Mouse (Mus musculus) testis, adult 2 months (tissue): ENCODE measurements around the gene Tnik. TPM values are rescaled to one million over a fixed set of nuclear protein-coding genes. Genes with fewer than 3 reads are reported as not detected.

Source experiments
- H3K27ac ChIP-seq: fragments of 200-500 bp; 2 replicates; pipeline ENCODE4 v1.5.1; 2012; ENCODE audit warnings: low read depth, low read length; ENCODE audit not compliant: control insufficient read depth, insufficient read depth
- H3K27me3 ChIP-seq: fragments of 200-500 bp; 2 replicates; pipeline ENCODE4 v1.6.1; 2012; ENCODE audit warnings: mild to moderate bottlenecking, low read length, moderate library complexity; ENCODE audit not compliant: control insufficient read depth, insufficient read depth
- H3K36me3 ChIP-seq: fragments of 200-500 bp; 2 replicates; pipeline ENCODE4 v1.6.1; 2012; ENCODE audit warnings: mild to moderate bottlenecking, low read length; ENCODE audit not compliant: control insufficient read depth, insufficient read depth
- H3K4me1 ChIP-seq: fragments of 200-500 bp; 2 replicates; pipeline ENCODE4 v1.6.1; 2012; ENCODE audit warnings: low read length; ENCODE audit not compliant: control insufficient read depth, insufficient read depth
- H3K4me3 ChIP-seq: fragments of 200-500 bp; 2 replicates; pipeline ENCODE4 v1.5.1; 2012; ENCODE audit warnings: low read depth, mild to moderate bottlenecking, low read length, moderate library complexity, mixed read lengths; ENCODE audit not compliant: control insufficient read depth
- CTCF ChIP-seq: fragments of 200-500 bp; IDR thresholded peaks from 2 replicates; pipeline ENCODE4 v1.5.1; 2012; ENCODE audit warnings: low read depth, mild to moderate bottlenecking, inconsistent platforms, low read length, moderate library complexity; ENCODE audit not compliant: control insufficient read depth, insufficient read depth, insufficient replicate concordance
- POLR2A ChIP-seq: fragments of 200-500 bp; IDR thresholded peaks from 2 replicates; pipeline ENCODE4 v1.6.1; 2012; ENCODE audit warnings: low read depth, mild to moderate bottlenecking, inconsistent platforms, low read length, moderate library complexity; ENCODE audit not compliant: control insufficient read depth
- polyA plus RNA-seq: library from polyadenylated mRNA; depleted of rRNA; stranded (reverse); fragments of >200 nt; gene quantifications from 2 replicates; pipeline ENCODE4 v1.2.3, GENCODE M21; 2012

Gene Tnik
- polyA plus RNA-seq, 1 experiment: 7.4 TPM

DNA sequence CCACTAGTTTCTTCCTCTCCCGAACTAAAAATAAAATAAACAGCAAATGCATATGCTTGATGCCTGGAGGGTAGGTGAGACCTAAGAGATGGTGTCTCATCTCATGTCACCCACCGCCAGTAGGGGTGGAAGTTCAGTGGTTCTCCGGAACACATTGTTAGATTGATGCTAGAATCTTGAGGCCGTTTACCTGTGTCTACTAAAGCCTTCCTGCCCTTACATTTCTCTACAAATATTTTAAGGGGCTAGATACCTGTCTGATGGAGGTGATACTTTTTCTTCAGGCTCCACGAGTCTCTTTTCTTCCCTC lies 1.8 kb downstream of the Tnik start:
- no peaks in the 10 kb centered on the region for H3K27me3 ChIP-seq
- no peaks in the 10 kb centered on the region for H3K36me3 ChIP-seq
- no peak for TF ChIP-seq POLR2A
- TF ChIP-seq CTCF: no peak
- no peak overlapping the region for H3K4me3 ChIP-seq
- H3K4me1 ChIP-seq: peaks cover 11% of the 10 kb centered on the region
- H3K27ac ChIP-seq: no peak overlapping the region

DNA sequence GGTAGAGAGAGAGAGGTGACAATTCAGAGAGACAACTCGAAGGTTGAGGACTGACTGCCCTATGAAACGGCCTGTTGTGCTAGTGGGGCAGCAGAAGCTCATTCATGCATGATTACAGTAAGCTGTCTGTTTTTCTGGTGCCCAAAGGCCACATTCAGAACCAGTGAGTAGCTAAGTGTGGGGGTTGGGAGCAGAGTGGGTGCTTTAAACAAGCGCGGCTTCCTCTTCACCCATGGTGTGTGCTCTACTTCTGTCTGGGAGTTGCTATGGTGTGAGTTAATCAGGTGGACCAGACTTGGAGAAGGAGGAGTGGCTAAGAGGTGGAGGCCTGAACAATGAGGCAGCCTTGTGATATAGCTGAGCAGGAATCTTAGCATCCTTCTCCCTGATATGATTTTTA lies 2.2 kb downstream of the Tnik start:
- Histone ChIP-seq H3K4me3 (no peak overlapping the region), H3K27ac (no peak overlapping the region), H3K36me3 (no peaks in the 10 kb centered on the region), H3K4me1 (peaks cover 11% of the 10 kb centered on the region), H3K27me3 (no peaks in the 10 kb centered on the region)
- no peak for TF ChIP-seq POLR2A
- no peak for TF ChIP-seq CTCF

DNA sequence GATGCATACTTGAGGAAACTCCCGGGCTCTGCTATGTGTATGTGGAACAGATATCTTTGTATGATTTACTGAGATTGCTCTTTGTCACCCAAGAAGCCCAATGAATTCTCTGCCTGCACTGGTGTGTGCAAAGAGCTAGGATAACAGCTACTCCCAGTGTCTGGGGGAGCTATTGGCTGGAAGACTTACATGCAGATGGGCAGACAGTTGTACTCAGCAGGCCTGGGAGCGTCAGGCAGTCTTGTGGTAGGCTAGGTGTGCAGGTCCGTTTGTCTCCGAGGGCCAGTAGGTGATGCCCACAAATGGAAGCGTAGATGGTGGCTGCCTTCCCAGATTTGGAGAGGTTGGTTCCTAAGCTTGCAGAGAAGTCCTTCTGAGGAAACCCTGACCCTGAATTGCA lies 2.6 kb downstream of the Tnik start:
- H3K4me3 ChIP-seq: no peak overlapping the region
- H3K27me3 ChIP-seq: no peaks in the 10 kb centered on the region
- H3K27ac ChIP-seq: no peak overlapping the region
- no peak for TF ChIP-seq CTCF
- TF ChIP-seq POLR2A: no peak
- no peaks in the 10 kb centered on the region for H3K36me3 ChIP-seq
- peaks cover 11% of the 10 kb centered on the region for H3K4me1 ChIP-seq

DNA sequence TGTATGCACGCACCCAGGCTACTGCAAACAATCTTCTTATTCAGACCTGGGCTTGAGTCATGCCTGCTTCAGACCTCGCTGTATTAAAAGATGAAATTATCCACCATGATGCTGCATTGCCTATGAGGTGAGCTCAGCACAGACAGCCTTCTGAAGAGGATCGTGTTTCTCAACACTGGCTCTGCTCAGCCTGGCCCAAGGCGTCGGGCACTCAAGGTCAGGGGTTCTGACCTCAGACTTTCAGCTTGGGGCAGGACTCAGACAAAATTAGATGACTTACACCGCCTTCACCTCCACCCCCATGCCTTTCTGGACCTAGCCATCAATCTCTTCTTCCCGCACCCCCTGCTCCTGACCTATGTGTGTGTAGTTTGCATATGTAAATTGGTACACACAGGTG lies 4.2 kb downstream of the Tnik start:
- H3K4me1 ChIP-seq: peaks cover 11% of the 10 kb centered on the region
- TF ChIP-seq POLR2A: no peak
- TF ChIP-seq CTCF: no peak
- no peak overlapping the region for H3K27ac ChIP-seq
- no peaks in the 10 kb centered on the region for H3K36me3 ChIP-seq
- H3K4me3 ChIP-seq: no peak overlapping the region
- H3K27me3 ChIP-seq: no peaks in the 10 kb centered on the region

DNA sequence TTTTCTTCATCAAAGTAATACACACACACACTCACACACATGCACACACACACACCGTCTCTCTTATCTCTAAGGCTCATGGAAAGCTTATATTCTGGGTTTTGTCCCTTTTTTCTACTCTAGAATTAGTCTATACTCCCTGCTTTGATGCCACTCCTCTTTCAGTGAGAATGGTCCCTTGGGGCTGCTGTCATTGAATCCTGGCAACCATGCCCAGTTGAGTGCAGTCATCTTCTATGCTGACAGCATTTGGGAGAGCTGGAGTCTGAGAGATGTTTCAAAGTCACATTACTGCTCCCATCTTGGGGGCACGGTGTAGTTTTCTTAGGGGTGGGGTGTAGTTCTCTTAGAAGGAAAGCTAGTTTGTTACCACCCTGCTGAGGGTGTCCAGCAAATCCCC lies 6.7 kb downstream of the Tnik start:
- Histone ChIP-seq H3K27me3 (no peaks in the 10 kb centered on the region), H3K4me3 (no peak overlapping the region), H3K4me1 (no peaks in the 10 kb centered on the region), H3K27ac (no peak overlapping the region), H3K36me3 (no peaks in the 10 kb centered on the region)
- no peak for TF ChIP-seq CTCF
- no peak for TF ChIP-seq POLR2A

DNA sequence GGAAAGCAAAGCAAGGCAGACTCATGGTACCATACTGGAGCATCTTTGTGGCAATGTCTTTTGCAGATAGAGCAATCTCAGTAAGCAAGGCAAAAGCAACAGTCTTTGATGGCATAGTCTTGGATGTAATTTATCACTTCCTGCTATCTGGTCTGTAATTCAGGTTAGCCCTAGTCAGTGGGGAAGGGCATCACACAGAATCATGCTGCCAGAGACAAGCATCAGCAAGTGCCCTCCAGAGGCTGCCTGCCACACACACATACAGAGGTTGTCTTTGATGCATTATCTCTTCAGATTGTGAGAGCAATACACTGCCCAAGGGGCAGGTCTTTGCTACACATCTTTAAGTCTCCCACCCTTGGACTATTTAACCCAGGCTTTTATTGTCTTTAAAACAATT lies 8.9 kb downstream of the Tnik start:
- no peak overlapping the region for H3K27ac ChIP-seq
- H3K27me3 ChIP-seq: no peaks in the 10 kb centered on the region
- TF ChIP-seq POLR2A (no peak), CTCF (no peak)
- H3K4me1 ChIP-seq: no peaks in the 10 kb centered on the region
- H3K4me3 ChIP-seq: no peak overlapping the region
- no peaks in the 10 kb centered on the region for H3K36me3 ChIP-seq

DNA sequence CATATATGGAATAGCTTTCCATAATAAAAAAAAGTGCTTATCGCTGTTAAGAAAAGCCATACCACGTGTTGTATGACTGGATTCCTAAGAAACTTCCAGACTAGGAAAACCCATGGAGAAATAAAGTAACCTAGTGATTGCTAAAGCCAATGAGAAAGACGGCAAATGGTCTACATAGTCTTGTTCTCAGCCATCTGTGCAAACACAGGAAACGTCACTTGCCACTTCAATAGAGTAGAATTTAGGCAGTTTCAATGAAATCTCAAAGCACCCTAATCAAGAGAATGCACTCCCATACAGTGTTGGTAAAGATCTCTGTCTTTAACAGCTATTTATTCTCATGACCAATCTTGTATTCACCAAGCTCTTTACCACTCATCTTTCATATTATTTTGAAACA lies 11.7 kb downstream of the Tnik start:
- Histone ChIP-seq H3K27me3 (no peaks in the 10 kb centered on the region), H3K27ac (no peak overlapping the region), H3K4me1 (no peaks in the 10 kb centered on the region), H3K36me3 (no peaks in the 10 kb centered on the region), H3K4me3 (no peak overlapping the region)
- no peak for TF ChIP-seq CTCF
- no peak for TF ChIP-seq POLR2A

DNA sequence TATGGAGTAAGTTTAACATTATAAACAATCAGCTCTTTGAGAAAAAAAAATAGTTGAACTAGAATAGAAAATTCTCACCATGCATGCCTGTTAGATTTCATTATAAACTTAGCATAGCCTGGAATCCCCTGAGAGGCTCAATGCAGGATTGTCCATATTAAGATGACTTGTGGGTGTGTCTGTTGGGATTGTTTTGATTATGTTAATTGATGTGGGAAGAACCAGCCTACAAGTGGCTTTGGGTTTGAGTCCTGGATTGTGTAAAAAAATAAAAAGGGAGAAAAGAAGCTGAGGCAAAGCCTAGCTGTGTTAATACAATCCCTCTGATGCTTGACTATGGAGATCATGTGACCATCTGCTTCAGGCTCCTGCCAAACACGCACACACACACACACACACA lies 26.7 kb downstream of the Tnik start:
- no peaks in the 10 kb centered on the region for H3K27me3 ChIP-seq
- no peaks in the 10 kb centered on the region for H3K4me1 ChIP-seq
- no peaks in the 10 kb centered on the region for H3K36me3 ChIP-seq
- no peak overlapping the region for H3K4me3 ChIP-seq
- TF ChIP-seq CTCF (no peak), POLR2A (no peak)
- no peak overlapping the region for H3K27ac ChIP-seq
